Mouse (Mus musculus) stomach, postnatal 0 days (tissue): ENCODE measurements around the gene Rhd.

Experiments used
- CTCF ChIP-seq: IDR thresholded peaks from 2 replicates; pipeline ENCODE4 v1.5.1; 2016; ENCODE audit warnings: antibody characterized with exemption, low read depth, mild to moderate bottlenecking, moderate library complexity
- EP300 ChIP-seq: optimal IDR thresholded peaks from 2 replicates; pipeline ENCODE3; 2016; ENCODE audit warnings: antibody characterized with exemption

DNA sequence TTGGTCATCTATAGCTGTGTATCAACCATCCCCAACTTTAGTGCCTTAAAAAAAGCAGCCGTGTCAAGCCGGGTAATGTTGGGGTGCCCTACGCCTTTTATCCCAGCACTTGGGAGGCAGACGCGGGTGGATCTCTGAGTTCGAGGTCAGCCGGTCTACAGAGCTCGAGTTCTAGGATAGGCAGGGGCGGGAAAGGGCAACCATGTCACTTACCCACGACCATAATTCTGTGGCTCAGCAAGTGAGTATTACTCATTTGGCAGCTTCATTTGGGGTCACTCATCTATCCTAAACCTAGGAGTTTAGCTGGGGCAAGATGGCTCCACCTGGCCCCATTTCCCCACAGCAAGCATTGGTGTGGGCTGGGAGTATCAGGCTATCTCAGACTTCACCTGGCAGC lies 3.7 kb downstream of the Rhd start:
- TF ChIP-seq CTCF (no peak), EP300 (no peak)
